Mouse (Mus musculus) ES-E14 (cell line): ENCODE results near the gene Dnaic2.

ENCODE experiments used
- CHD2 ChIP-seq: IDR thresholded peaks from 2 replicates; pipeline ENCODE4 v1.6.1; 2014; ENCODE audit warnings: mild to moderate bottlenecking, low read depth, low read length, inconsistent platforms
- HCFC1 ChIP-seq: IDR thresholded peaks from 2 replicates; pipeline ENCODE4 v1.6.1; 2012; ENCODE audit warnings: low read length, inconsistent platforms, borderline replicate concordance; ENCODE audit not compliant: insufficient read depth
- MAFK ChIP-seq: IDR thresholded peaks from 2 replicates; pipeline ENCODE4 v1.6.1; 2014; ENCODE audit warnings: mild to moderate bottlenecking, low read depth, low read length, inconsistent platforms; ENCODE audit not compliant: insufficient read depth
- ZC3H11A ChIP-seq: IDR thresholded peaks from 2 replicates; pipeline ENCODE4 v1.6.1; 2012; ENCODE audit warnings: low read depth, mild to moderate bottlenecking, inconsistent platforms, low read length, borderline replicate concordance
- ZNF384 ChIP-seq: IDR thresholded peaks from 2 replicates; pipeline ENCODE4 v1.6.1; 2012; ENCODE audit warnings: low read depth, low read length, inconsistent platforms

GRCm38 (mm10) chr11:114681054-114681453 is 46.2 kb upstream of the Dnaic2 start:
- TF ChIP-seq CHD2 = no peak
- no peak for TF ChIP-seq ZNF384
- TF ChIP-seq HCFC1 = no peak
- no peak for TF ChIP-seq ZC3H11A
- TF ChIP-seq MAFK = no peak
